Mouse (Mus musculus) right cerebral cortex, postnatal 25 days (tissue): ENCODE measurements around the gene Il18r1.

Experiments
- DNase-seq: peaks from one replicate; pipeline ENCODE4 v3.0.0; 2022

Gene Il18r1

DNA sequence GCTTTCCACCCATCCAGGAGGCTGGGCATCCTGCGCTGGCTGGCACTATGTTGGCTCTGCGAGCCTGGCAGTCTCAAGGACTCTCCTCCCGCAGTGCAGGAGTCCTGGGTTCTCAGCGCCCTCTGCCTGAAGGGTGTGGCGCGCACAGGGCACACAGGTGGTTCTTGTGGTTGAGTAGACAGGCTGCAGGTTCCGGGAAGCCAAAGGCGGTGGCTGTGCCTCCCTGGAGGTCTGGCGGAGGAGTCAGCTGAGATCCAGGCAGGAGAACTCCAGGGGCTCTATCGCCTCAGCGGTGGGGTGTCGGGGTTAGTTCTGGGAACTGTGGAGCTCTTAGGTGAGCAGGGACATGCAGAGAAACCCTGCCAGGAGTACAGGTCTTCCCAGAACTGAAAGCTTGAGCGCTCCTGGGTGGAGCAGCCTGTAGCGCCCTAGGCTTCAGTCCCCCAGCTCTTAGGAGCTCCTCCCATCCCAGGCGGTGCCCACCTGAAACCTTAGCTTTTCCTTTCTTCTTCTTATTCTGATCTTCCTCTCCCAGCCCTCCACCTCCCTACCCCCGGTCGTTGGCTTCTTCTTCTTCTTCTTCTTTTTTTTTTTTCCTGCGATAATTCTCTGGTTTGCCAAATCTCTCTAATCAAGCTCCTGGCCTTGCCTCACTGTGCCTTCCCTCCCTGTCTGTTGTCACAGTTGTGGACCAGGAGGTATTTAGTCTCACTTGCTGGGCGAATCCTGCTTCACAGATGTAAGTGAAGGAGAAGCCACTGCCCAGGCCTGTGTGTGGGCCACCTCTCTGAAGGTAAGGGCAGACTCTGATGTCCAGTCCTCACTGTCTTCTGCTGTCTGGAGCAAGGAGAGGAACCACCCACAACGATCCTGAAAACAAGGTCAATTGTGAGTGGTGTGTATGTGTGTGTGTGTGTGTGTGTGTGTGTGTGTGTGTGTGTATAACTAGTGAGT, at the start of gene Il18r1:
Gene Il18r1 (plus strand): TSS at position 76 of the 954 bp plus-strand sequence.
- DNase-seq: no peak

DNA sequence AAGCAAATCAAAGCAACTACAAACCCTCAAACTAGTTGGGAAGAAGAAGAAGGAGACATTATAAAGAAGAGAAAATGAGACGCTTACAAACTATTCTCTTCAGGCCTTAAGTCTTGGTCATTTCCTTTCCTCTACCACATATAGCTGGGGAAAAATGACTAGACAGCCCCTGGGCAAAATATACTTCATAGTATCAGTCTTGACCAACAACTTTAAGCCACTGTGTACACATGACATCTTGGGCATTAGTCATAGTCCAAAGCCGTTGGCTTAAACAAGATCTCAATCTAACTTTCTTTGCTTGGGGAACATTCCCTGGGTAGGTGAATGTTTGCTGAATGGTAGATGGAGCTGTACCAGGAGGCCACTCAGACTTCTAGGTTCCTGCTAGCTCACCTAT, 48.3 kb upstream of the Il18r1 start:
- no peak for DNase-seq

DNA sequence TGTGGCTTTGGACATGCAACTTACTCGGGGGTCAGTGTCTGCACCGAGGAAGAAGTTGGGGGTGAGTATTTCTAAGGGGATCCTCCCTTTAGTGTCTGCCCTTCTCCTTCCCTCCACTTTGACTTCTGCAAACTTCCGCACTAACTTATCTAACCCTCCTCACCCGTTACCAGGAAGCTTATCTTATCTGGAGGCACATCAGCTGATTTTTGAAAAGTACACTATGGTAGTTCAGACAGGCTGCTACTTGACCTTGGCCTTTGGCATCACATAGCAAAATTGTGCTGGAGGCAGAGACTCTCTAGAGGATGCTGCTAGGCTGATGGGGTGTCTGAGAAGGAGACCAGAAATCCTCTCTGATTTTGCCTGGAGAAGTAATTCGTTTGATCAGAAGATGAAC, 46.8 kb upstream of the Il18r1 start:
- no peak for DNase-seq

DNA sequence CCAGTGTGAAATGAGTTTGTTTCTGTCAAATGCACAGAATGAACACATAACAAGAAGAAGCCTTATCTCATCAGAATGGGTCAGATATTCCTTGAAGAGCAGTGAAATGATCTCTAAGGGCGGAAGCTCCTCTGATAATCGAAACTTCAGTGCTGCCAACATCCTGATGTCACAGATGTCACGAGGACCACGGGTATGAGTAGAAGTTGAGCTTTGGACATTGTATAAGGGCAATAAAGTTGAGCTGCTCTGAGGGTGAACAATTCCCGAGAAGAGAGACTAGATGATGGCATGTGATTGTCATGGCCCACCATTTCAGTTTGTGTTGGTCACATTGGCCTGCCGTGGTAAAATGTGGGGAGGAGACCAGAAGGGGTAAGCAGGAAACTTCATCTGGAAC, 41.5 kb upstream of the Il18r1 start:
- no peak for DNase-seq

DNA sequence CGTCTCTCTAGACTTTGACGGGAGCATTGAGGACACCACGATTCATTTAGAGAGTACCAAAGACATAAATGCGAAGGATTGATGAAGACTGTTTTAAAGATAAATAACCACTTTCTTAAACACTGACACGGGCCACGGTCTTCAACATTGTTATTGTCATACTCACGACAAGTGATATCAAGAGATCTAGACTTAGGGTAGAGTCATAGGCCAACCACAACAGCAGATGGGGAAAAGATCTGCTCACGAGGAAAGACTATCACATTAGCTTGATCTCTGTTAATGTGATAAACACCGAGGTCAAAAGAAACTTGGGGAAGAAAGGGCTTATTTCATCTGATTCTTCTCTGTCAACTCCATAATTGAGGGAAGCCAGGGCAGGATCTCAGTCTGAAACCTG, 38.1 kb upstream of the Il18r1 start:
- no peak for DNase-seq

DNA sequence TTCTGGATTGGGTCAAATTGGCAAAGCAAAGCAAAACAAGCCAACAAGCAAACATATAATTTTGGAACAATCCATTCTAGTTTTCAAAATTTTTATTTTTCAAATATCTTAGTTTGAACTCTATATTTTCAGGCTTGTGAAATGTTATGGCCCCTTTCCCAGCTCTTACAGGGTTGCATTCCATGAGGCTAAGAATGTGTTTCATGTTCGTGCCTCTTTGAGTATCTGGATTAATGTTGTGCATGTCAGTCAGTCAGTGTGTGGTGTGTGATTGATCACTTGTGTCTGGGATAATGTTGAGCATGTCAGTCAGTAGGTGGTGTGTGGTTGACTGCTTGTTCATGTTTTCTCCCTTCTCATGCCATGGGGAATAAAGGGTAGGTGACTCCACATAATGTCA, 37.5 kb upstream of the Il18r1 start:
- no peak for DNase-seq

DNA sequence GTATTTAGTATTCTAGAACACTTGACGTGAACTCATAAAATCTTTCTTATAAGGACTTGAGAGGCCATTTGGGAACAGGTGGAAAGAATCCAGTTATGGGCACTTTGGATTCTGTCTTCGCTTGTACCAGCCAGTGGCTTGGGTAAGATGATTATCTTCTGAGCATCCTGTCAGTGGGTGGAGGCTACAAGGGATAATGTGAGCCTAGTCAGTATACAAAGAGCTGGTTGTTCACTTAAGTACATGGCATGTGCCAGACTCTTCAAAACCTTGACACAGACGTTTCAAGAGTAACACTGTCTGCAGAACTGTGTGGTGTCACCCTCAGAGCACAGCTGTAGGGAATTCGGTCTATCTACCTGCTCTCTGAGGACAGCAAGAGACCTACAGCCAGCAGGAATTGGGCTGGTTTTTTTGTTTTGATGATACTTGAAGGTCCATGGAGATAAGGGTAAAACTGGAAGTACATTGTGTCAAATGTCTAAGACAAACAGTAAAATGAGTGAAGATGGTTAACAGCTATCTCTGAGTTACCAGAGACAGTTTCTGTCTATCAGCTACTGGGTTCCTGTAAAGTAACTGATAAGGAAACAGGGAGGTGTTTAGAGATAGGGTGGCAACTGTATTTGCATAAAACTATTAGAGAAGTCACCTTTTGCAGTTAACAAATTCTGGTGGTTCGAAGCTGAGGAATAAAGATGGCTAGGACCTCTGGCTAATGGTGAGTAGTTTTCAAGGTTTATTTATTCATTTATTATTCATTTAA, 36.3 kb upstream of the Il18r1 start, which contains the start of gene Il1rl1:
Gene Il1rl1 (plus strand): TSS at position 661 of the 766 bp plus-strand sequence.
- DNase-seq: no peak

DNA sequence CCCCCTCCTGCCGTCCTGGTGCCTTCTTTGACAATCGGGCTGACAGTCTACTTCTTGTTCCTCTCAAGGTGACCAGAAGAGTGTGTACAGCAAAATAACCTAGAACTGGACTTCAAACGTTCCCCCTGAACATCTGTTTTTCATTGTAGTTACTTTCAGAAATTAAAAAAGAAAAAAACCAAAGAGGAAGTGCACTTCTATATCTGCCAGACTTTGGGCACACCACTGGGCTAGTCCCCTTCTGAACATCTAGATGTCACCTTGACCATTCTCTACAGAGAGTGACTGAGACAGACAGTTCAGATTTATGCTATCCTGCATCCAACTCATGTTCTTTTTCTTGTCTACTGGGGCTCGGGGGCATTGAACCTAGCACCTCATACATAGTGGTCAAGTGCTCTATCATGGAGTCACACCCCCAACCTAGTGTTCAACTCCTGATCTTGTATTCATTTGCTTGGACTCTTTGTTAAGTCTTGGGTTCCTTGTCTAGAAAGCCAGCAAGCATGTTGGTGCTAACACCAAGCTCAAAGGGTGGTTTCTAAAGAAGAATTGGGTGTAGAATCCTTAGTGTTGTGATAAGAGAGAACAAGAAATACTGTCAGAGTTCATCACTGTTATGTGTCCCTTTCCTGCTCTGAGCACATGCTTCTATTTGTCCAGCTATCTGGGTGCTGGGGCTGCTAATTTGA, 35.1 kb upstream of the Il18r1 start:
- no peak for DNase-seq

DNA sequence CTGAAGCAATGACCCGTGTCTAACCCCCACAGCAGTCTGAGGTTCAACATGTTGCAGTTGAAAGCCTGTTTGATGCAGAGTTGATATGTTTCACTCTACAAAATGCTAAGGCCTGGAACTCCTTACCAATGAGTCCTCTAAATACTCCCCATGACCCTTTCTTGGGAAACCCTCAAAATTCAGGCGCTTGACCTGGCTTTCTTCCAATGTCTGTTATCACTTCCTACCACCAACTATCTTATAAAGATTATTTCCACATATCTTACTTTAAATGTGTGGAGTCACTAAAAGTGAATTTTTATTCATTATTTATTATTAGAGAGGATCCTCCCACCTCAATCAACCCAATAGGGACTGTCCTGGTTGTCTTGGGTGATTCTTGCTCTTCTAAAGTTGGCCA, 33.2 kb upstream of the Il18r1 start:
- no peak for DNase-seq

DNA sequence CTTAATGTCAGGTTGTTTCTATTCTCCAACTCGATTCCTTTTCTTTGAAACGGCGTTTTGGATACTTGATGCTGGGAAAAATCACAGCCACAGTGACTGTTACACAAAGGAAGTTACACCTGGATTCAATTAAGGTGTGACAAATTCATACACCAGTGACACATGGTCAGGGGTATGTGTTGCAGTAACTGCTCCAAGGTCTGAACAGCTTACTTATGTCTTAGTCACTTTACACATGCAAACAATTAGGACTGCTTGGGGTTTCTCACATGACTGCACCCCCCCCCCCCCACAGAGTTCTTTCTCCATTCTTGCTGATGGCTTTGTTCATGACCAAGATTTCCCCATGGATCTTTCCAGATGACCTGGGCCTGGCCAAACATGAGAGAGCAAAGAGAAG, 29.4 kb upstream of the Il18r1 start:
- DNase-seq: no peak

DNA sequence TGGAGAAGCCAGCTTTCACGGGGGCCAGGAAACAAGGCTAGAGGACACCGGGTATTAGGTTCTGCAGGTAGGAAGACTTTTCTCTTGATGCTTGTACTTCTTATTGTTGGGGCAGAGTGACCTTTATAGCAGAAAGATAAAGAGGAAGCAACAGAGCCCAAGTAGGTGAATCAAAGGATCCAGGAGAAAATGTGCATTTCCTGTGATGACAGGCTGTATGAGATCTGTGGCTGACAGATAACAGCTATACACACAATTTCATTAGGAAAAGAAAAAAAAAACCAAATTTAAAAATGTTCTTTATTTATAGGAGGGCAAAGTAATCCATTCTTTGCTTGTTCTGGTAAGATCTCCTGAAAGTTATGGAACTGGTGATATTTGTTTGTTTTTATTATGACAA, 28.0 kb upstream of the Il18r1 start:
- DNase-seq: no peak

DNA sequence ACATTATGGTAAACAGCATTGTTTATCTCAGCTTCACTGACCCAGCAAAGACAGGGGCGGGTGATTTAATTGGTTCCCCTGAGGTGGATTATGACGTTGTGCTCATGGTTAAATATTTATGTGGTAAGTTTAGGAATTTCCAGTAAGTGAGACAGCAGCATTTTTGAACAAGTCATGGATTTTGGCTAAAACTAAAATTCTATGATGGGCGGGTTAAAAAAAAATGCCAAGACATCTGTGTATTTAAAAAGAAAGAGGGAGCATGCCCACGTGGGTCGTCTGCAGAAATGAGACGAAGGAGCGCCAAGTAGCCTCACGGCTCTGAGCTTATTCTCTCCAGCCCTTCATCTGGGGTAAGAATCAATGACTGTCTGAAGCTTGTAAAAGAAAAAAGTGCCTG, 25.8 kb upstream of the Il18r1 start:
- no peak for DNase-seq

DNA sequence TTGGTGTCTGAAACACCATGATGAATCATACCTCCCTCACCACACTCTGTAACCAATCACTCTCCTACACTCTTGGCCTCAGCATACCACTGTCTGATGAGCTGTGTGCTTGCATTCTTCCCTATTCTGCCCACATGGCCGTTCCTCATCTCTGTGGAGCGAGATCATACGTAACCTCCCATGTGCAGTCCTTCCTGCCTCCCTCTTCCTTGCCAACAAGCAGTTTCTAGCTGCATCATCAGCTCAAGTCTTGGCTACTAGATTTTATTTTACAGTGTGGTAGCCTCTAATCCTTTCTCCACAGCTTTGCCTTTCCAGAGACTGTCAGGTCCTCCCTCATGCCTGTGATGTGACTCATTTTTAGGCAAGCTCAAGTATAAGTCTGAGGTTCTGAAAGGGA, 20.6 kb upstream of the Il18r1 start:
- peak; percentile 19 for DNase-seq

DNA sequence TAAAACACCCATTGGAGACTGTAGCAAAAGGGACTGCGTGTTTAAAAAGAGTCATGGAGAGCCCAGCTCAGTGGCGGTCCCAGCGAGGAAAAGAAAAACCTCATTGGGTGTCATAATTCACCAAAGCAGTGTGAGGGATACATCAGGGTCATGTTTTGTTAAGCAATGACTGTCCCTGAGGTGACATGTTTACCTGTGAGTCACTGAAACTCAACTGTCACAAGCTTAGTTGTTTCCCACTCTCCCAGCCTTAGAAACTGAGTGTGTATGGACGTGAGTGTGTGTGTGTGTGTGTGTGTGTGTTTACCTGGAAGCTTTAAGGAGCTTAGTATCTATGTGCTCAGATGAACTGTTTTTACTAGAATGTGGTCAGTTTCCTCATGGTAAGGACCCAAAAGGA, 2.0 kb downstream of the Il18r1 start:
- DNase-seq: no peak

DNA sequence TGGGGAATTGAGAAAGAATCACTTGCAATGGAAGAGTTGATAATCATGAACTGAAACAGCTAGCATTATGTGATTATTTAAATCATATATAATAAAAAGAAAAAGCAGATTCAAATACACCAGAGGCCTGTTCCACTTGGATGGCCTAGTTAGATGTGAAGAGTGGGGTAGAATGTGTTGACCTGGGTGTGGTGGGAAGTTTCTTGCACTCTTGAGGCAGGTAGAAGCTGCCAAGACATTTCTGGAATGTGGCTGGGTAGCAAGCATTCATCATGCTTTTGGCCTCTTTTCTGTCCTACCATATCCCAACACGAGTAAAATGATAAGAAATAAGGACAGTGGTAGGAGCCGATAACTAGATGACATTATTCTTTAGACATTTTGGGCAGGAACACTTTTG, 3.5 kb downstream of the Il18r1 start:
- no peak for DNase-seq

DNA sequence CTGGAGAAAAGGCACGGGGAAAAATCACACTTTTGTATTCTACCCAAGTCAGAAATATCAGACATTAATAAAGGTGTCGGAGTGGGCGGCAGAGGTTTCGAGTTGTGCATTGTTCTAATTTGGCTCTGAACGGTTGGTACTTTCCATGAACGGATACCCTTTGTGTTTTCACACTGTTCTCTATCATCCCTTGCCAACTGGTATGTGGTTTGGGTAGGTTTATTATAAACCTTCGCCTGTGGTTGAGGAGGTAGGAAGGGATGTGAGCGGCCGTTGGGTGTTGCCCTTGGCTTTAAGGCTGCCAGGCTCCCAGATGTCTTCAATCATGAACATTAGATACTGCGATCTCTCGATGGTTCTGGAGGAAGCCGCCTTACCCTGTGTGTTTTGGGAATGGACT, 4.5 kb downstream of the Il18r1 start:
- DNase-seq: no peak

DNA sequence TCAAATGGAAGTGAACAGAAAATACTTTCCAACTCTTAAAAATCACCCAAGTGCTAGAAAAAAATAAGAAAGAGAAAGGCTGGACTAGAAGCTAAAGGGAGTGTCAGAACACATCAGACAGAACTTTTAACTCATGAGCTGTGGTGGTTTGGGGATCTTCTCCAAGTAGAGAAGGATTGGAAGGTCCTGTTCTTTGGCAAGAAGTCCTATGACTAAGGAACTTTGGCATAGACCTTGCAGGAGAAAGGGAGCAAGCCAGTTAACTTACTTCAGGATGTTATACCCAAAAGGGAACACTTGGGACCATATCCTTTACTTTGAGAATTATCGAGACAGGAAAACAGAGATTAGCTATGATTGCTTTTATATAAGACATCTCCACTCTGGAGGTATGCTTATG, 7.0 kb downstream of the Il18r1 start:
- DNase-seq: no peak

DNA sequence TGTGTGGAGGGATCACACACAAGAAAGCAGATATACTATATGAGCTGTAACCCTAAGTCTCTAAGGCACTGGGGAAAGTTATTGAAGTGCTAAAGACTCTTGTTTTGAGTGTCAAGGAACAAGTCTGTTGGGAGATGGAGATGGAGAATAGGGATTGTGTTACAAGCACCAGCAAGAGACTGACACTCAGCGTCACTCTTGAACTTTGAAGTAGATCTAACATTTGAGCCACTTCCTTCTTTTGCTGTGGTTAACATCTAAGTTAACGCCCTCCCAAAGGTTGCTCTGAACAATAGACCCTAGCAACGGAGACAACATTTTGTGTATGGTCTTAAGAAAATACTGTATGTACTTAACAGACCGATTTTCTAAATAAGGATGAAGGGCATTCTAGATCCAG, 8.3 kb downstream of the Il18r1 start:
- DNase-seq: no peak

DNA sequence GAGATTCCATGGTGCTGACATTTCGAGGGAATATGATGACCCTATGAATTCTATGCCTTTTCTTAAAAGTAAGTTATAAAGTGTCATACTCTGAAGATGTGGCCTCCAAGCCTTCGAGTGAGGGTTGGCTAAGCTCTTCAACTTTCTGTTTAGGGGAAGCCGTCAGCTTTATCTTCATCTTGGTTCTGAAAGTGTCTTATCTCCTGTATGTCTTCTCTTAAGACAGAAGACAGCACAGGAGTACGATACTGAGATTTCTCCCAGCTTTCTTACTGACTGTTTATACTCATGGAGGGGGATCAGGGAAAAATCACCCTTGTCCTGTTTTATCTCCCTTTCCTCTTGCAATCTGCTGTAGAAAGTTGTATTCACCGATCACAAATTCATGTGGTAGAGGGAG, 9.0 kb downstream of the Il18r1 start:
- DNase-seq: no peak

DNA sequence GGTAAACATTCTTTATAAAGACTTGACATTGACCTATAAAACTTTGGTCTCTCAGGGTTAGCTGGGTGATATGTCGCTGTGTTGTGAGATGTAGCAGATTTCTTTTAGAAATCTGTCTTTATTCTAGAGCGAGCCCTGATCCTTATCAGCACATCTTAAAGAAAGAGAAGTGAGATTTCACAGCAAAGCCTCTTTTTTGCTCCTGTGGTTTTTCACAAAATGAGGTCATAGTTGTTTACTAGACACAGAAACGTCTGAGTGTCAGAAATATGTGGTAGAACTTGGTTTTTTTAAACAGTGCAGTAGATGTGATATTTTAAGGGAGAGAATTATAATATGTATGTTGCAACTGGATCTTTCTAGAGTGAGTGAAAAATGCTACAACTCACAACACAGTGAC, 10.3 kb downstream of the Il18r1 start:
- DNase-seq: no peak

DNA sequence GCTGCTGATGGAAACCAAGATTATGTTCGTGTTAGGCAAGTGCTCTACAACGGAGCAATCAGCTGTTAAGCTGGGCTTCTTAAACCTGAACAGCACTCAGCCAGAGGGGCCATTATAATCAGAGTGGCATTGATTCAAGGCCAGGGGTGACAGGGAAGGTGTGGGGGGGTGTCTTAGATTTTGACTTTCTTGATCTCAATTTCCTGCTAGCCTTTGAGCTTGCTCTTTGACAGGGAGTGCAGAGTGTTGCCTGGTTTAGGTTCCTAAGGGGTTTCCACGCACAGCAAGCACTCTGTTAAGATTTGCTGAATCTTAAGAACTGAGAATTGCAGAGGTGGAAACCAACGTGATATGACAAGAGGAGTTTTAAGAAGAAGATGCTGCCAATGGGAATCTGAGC, 11.4 kb downstream of the Il18r1 start:
- no peak for DNase-seq

DNA sequence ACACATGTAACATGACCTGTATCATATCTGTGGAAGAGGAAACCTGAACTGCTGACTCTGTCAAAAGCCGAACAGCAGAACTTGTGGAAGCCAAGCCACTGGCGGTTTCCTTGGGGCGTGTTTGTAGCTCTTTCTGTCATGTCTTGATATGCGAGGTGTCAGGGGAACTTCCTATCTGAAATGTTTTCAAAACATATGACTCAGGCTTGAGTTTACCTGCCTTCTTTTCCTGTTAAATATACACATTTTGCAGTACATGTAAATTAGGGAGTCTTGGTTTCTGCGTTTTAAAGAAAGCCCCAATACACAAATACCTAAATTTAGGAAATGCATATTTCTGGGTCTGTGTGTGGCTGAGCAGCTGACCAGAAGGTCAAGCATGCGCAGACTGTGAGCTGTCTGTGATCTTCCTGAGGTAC, 14.2 kb downstream of the Il18r1 start:
- DNase-seq: no peak

DNA sequence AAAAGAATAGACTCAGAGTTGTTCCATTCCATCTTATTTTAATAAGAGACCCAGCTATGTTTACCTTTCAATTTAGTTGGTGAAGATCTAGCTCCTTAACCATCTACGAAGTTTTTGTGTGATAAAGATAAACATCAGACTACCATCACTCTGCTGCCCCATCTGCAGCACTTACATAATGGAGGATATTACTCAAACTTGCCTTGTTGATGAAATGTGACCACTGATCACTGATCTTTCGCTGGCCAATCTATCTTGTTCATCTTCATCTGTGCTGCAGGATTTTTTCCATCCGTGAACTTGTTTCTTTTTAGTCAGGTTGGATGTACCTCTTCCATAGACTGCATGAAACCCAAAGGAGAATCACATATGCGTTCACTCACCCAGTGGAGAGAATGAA, 29.2 kb downstream of the Il18r1 start:
- DNase-seq: no peak

DNA sequence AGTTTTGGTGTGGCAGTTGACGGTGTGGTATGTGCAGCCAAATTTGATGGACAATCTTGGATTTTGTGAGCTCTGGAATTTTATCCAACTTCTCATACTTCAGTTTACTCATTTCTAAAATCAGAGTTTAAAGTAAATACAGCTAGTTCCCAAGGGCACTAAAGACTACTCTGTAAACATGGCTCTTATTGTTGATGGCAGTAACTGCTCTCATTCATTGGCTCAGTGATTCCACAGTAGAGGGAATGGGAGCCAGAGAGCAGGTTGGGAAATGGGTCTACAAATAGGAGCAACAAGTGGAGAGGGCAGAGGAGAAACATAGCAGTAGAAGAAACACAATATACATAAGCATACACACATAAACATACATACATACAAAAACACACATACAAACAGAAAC, 34.4 kb downstream of the Il18r1 start:
- no peak for DNase-seq
